Mouse (Mus musculus) kidney, postnatal 0 days (tissue): ENCODE results near the gene Myo5a. TPM values are rescaled to one million over a fixed set of nuclear protein-coding genes. Genes with fewer than 3 reads are reported as not detected.

Experiments used
- ATAC-seq: fragments of 200-750 bp; cut with Nextera tagmentation; replicated peaks from 2 replicates; pipeline ENCODE4 v1.8.0; 2017; ENCODE audit warnings: low read depth, moderate number of reproducible peaks, moderate TSS enrichment, moderate library complexity; ENCODE audit not compliant: low FRiP score
- DNase-seq: peaks from one replicate; pipeline ENCODE4 v3.0.0-alpha.2; 2016; ENCODE audit warnings: low spot score
- H3K27ac ChIP-seq: fragments of 300-500 bp; sonication (generic); 2 replicates; pipeline ENCODE4 v1.5.1; 2014; ENCODE audit warnings: mild to moderate bottlenecking
- H3K27me3 ChIP-seq: fragments of 300-500 bp; sonication (generic); 2 replicates; pipeline ENCODE4 v1.6.1; 2014; ENCODE audit warnings: low read length, mixed read lengths; ENCODE audit not compliant: insufficient read depth
- H3K36me3 ChIP-seq: fragments of 300-500 bp; sonication (generic); 2 replicates; pipeline ENCODE4 v1.6.1; 2014; ENCODE audit warnings: low read length, mixed read lengths; ENCODE audit not compliant: insufficient read depth
- H3K4me1 ChIP-seq: fragments of 300-500 bp; sonication (generic); replicated peaks from 2 replicates; pipeline ENCODE4 v1.6.1; 2014; ENCODE audit warnings: antibody characterized with exemption, low read length, mixed read lengths; ENCODE audit not compliant: insufficient read depth
- H3K4me2 ChIP-seq: fragments of 300-500 bp; sonication (generic); 2 replicates; pipeline ENCODE4 v1.6.1; 2014; ENCODE audit warnings: mild to moderate bottlenecking, low read length, moderate library complexity, mixed read lengths
- H3K4me3 ChIP-seq: fragments of 300-500 bp; sonication (generic); replicated peaks from 2 replicates; pipeline ENCODE4 v1.5.1; 2014; ENCODE audit warnings: low read depth, low read length
- H3K9ac ChIP-seq: fragments of 300-500 bp; sonication (generic); 2 replicates; pipeline ENCODE4 v1.6.1; 2014; ENCODE audit warnings: low read depth, low read length
- H3K9me3 ChIP-seq: fragments of 300-500 bp; sonication (generic); replicated peaks from 2 replicates; pipeline ENCODE4 v1.6.1; 2016; ENCODE audit warnings: low read length, inconsistent platforms, mixed read lengths
- CTCF ChIP-seq: IDR thresholded peaks from 2 replicates; pipeline ENCODE4 v1.5.1; 2016; ENCODE audit warnings: antibody characterized with exemption, low read depth, mild to moderate bottlenecking, moderate library complexity
- WGBS: fragments of 180-500 bp; shearing (Covaris S2); extraction: QIAGEN DNeasy Blood & Tissue Kit; methylation state at CpG from one replicate; pipeline ENCODE4 v1.1.7; 2014; 5-methylcytosine and 5-hydroxymethylcytosine counted together
- polyA plus RNA-seq: library from polyadenylated mRNA; unstranded; fragments of >200 nt; fragmentation: Nextera tagmentation; extraction: Ambion mirVana; gene quantifications from 2 replicates; pipeline ENCODE4 v1.2.1, GENCODE M21; 2015

Gene Myo5a
- polyA plus RNA-seq, 1 experiment from 2014 or later: 11.8 TPM

- no peak overlapping the region for H3K27ac ChIP-seq
- H3K4me1 ChIP-seq: no peaks in the 10 kb centered on the region
- peaks cover 6% of the 10 kb centered on the region; the same call in 1 of the 2 replicates for H3K36me3 ChIP-seq
- no peak overlapping the region for H3K4me2 ChIP-seq
- no peak overlapping the region for H3K4me3 ChIP-seq
- WGBS: 93% methylated on average over 3 of the region's 3 CpGs
- TF ChIP-seq CTCF: no peak
- DNase-seq (no peak), ATAC-seq (no peak)
- no peaks in the 10 kb centered on the region for H3K27me3 ChIP-seq
- no peaks in the 10 kb centered on the region for H3K9me3 ChIP-seq
- H3K9ac ChIP-seq: no peak overlapping the region
These were observed 100.9 kb downstream of the Myo5a start for GRCm38 (mm10) chr9:75171721-75172120.

- ATAC-seq (no peak), DNase-seq (no peak)
- H3K36me3 ChIP-seq: 0 out of 2 replicates have a peak, but pooled peaks cover 11% of the 10 kb centered on the region
- no peak overlapping the region for H3K4me3 ChIP-seq
- no peak overlapping the region for H3K27ac ChIP-seq
- TF ChIP-seq CTCF: no peak
- H3K9me3 ChIP-seq: no peaks in the 10 kb centered on the region
- no peaks in the 10 kb centered on the region for H3K4me1 ChIP-seq
- H3K9ac ChIP-seq: no peak overlapping the region
- H3K4me2 ChIP-seq: no peak overlapping the region
- WGBS: 82% methylated on average over 3 of the region's 3 CpGs
- no peaks in the 10 kb centered on the region for H3K27me3 ChIP-seq
These were observed 116.9 kb downstream of the Myo5a start for GRCm38 (mm10) chr9:75187646-75188260.

- Histone ChIP-seq H3K4me2 (no peak overlapping the region), H3K9me3 (no peaks in the 10 kb centered on the region), H3K4me1 (no peaks in the 10 kb centered on the region), H3K36me3 (no peaks in the 10 kb centered on the region), H3K9ac (no peak overlapping the region), H3K27ac (no peak overlapping the region), H3K27me3 (no peaks in the 10 kb centered on the region), H3K4me3 (no peak overlapping the region)
- ATAC-seq (no peak), DNase-seq (no peak)
- TF ChIP-seq CTCF: no peak
- 52% methylated on average over 4 of the region's 4 CpGs for WGBS
These were observed 123.0 kb downstream of the Myo5a start for GRCm38 (mm10) chr9:75193858-75194257.

- Histone ChIP-seq H3K4me1 (no peaks in the 10 kb centered on the region), H3K27me3 (no peaks in the 10 kb centered on the region), H3K4me2 (no peak overlapping the region), H3K27ac (no peak overlapping the region), H3K9me3 (no peaks in the 10 kb centered on the region), H3K4me3 (no peak overlapping the region), H3K9ac (no peak overlapping the region), H3K36me3 (peaks cover 4% of the 10 kb centered on the region; the same call in 1 of the 2 replicates)
- 66% methylated on average over 2 of the region's 2 CpGs for WGBS
- DNase-seq: no peak
- no peak for ATAC-seq
- TF ChIP-seq CTCF: no peak
These were observed 125.5 kb downstream of the Myo5a start for GRCm38 (mm10) chr9:75196335-75196734.

- H3K36me3 ChIP-seq: peaks cover 11% of the 10 kb centered on the region
- H3K9ac ChIP-seq: no peak overlapping the region
- ATAC-seq: 0 out of 2 replicates have a peak, but pooled peaks have one; percentile 33
- H3K4me2 ChIP-seq: no peak overlapping the region
- H3K4me3 ChIP-seq: no peak overlapping the region
- peak; percentile 61 for TF ChIP-seq CTCF
- H3K9me3 ChIP-seq: no peaks in the 10 kb centered on the region
- no peaks in the 10 kb centered on the region for H3K27me3 ChIP-seq
- WGBS: 58% methylated on average over 6 of the region's 6 CpGs
- H3K27ac ChIP-seq: no peak overlapping the region
- H3K4me1 ChIP-seq: no peaks in the 10 kb centered on the region
- peak; percentile 8 for DNase-seq
These were observed 126.5 kb downstream of the Myo5a start for GRCm38 (mm10) chr9:75197297-75197696.

GRCm38 (mm10) chr9:75201506-75201905 lies 130.7 kb downstream of the Myo5a start:
- WGBS: 97% methylated on average over 1 of the region's 1 CpGs

GRCm38 (mm10) chr9:75202036-75202435 lies 131.2 kb downstream of the Myo5a start:
- Histone ChIP-seq H3K27me3 (no peaks in the 10 kb centered on the region), H3K4me3 (no peak overlapping the region), H3K36me3 (peaks cover 15% of the 10 kb centered on the region), H3K27ac (no peak overlapping the region), H3K4me2 (no peak overlapping the region), H3K9me3 (no peaks in the 10 kb centered on the region), H3K9ac (no peak overlapping the region), H3K4me1 (no peaks in the 10 kb centered on the region)
- DNase-seq: no peak
- no peak for ATAC-seq
- 89% methylated on average over 2 of the region's 2 CpGs for WGBS
- TF ChIP-seq CTCF: no peak

More at GRCm38 (mm10) chr9:75201506-75201905, 130.7 kb downstream of the Myo5a start:
- DNase-seq (no peak), ATAC-seq (no peak)
- Histone ChIP-seq H3K4me1 (no peaks in the 10 kb centered on the region), H3K9me3 (no peaks in the 10 kb centered on the region), H3K4me3 (no peak overlapping the region), H3K27me3 (no peaks in the 10 kb centered on the region), H3K36me3 (peaks cover 15% of the 10 kb centered on the region), H3K27ac (no peak overlapping the region), H3K9ac (no peak overlapping the region), H3K4me2 (no peak overlapping the region)
- TF ChIP-seq CTCF: no peak
